Mouse (Mus musculus): ENCODE data around the gene Ankrd31. TPM values are rescaled to one million over a fixed set of nuclear protein-coding genes. Genes with fewer than 3 reads are reported as not detected.
"Not testable (repeated sequence)": the region's sequence is repeated elsewhere in the genome, so short reads cannot be mapped to it uniquely, and the experiment has no call there.

Ankrd31 gene
- polyA plus RNA-seq, 1 experiment from 2014 or later = not detected

GRCm38 (mm10) chr13:96749859-96750258, 1.8 kb downstream of the Ankrd31 start:
- Histone ChIP-seq H3K36me3 (no peaks in the 10 kb centered on the region), H3K27ac (no peak overlapping the region), H3K4me1 (replicated peaks) (no peaks in the 10 kb centered on the region), H3K27me3 (ENCODE audit: insufficient read depth, poor library complexity, severe bottlenecking) (no peaks in the 10 kb centered on the region), H3K4me3 (no peak overlapping the region), H3K9me3 (no peaks in the 10 kb centered on the region)
- no peak for DNase-seq (ENCODE audit: low spot score)
- WGBS = 83% methylated on average over 6 of the region's 6 CpGs

GRCm38 (mm10) chr13:96760848-96761247, 12.8 kb downstream of the Ankrd31 start:
- 88% methylated on average over 2 of the region's 2 CpGs for WGBS

GRCm38 (mm10) chr13:96786071-96786470, 38.0 kb downstream of the Ankrd31 start:
- not testable (repeated sequence) for H3K4me1 ChIP-seq (replicated peaks); H3K27ac ChIP-seq; DNase-seq (ENCODE audit: low spot score); H3K4me3 ChIP-seq; H3K27me3 ChIP-seq (ENCODE audit: insufficient read depth, poor library complexity, severe bottlenecking); H3K9me3 ChIP-seq; H3K36me3 ChIP-seq
- 82% methylated on average over 5 of the region's 5 CpGs for WGBS

More at GRCm38 (mm10) chr13:96760848-96761247, 12.8 kb downstream of the Ankrd31 start:
- Histone ChIP-seq H3K9me3 (0 out of 2 replicates have a peak, but pooled peaks cover 9% of the 10 kb centered on the region), H3K27ac (no peak overlapping the region), H3K36me3 (no peaks in the 10 kb centered on the region), H3K4me1 (replicated peaks) (no peaks in the 10 kb centered on the region), H3K27me3 (ENCODE audit: insufficient read depth, poor library complexity, severe bottlenecking) (no peaks in the 10 kb centered on the region), H3K4me3 (no peak overlapping the region)
- no peak for DNase-seq (ENCODE audit: low spot score)

- H3K36me3 ChIP-seq = no peaks in the 10 kb centered on the region
- H3K4me3 ChIP-seq = no peak overlapping the region
- WGBS = 85% methylated on average over 2 of the region's 2 CpGs
- H3K9me3 ChIP-seq = no peaks in the 10 kb centered on the region
- no peak for DNase-seq (ENCODE audit: low spot score)
- H3K27ac ChIP-seq = no peak overlapping the region
- H3K27me3 ChIP-seq (ENCODE audit: insufficient read depth, poor library complexity, severe bottlenecking) = no peaks in the 10 kb centered on the region
- H3K4me1 ChIP-seq (replicated peaks) = no peaks in the 10 kb centered on the region
Observed at GRCm38 (mm10) chr13:96793451-96793850, 45.4 kb downstream of the Ankrd31 start.

- Histone ChIP-seq H3K27me3 (ENCODE audit: insufficient read depth, poor library complexity, severe bottlenecking) (no peaks in the 10 kb centered on the region), H3K4me3 (no peak overlapping the region), H3K36me3 (no peaks in the 10 kb centered on the region), H3K4me1 (replicated peaks) (no peaks in the 10 kb centered on the region), H3K9me3 (no peaks in the 10 kb centered on the region), H3K27ac (no peak overlapping the region)
- WGBS = 84% methylated on average over 3 of the region's 3 CpGs
- DNase-seq (ENCODE audit: low spot score) = no peak
Observed at GRCm38 (mm10) chr13:96795301-96795700, 47.2 kb downstream of the Ankrd31 start.

GRCm38 (mm10) chr13:96797500-96797899, 49.4 kb downstream of the Ankrd31 start:
- WGBS = 80% methylated on average over 2 of the region's 2 CpGs
- Histone ChIP-seq H3K27me3 (ENCODE audit: insufficient read depth, poor library complexity, severe bottlenecking) (no peaks in the 10 kb centered on the region), H3K9me3 (no peaks in the 10 kb centered on the region), H3K4me3 (no peak overlapping the region), H3K27ac (no peak overlapping the region), H3K36me3 (no peaks in the 10 kb centered on the region), H3K4me1 (replicated peaks) (no peaks in the 10 kb centered on the region)
- no peak for DNase-seq (ENCODE audit: low spot score)

GRCm38 (mm10) chr13:96849752-96850151, 101.7 kb downstream of the Ankrd31 start:
- Histone ChIP-seq H3K4me1 (replicated peaks) (no peaks in the 10 kb centered on the region), H3K27ac (no peak overlapping the region), H3K4me3 (no peak overlapping the region), H3K36me3 (no peaks in the 10 kb centered on the region), H3K27me3 (ENCODE audit: insufficient read depth, poor library complexity, severe bottlenecking) (no peaks in the 10 kb centered on the region), H3K9me3 (no peaks in the 10 kb centered on the region)
- 79% methylated on average over 1 of the region's 1 CpGs for WGBS
- no peak for DNase-seq (ENCODE audit: low spot score)

- H3K9me3 ChIP-seq = no peaks in the 10 kb centered on the region
- no peak for DNase-seq (ENCODE audit: low spot score)
Observed at GRCm38 (mm10) chr13:96852133-96852532, 104.1 kb downstream of the Ankrd31 start.

GRCm38 (mm10) chr13:96853256-96853655, 105.2 kb downstream of the Ankrd31 start:
- no peaks in the 10 kb centered on the region for H3K9me3 ChIP-seq
- H3K36me3 ChIP-seq = no peaks in the 10 kb centered on the region
- no peak for DNase-seq (ENCODE audit: low spot score)
- H3K4me1 ChIP-seq (replicated peaks) = no peaks in the 10 kb centered on the region
- no peak overlapping the region for H3K4me3 ChIP-seq
- 49% methylated on average over 1 of the region's 1 CpGs for WGBS
- H3K27ac ChIP-seq = no peak overlapping the region
- H3K27me3 ChIP-seq (ENCODE audit: insufficient read depth, poor library complexity, severe bottlenecking) = no peaks in the 10 kb centered on the region

More at GRCm38 (mm10) chr13:96852133-96852532, 104.1 kb downstream of the Ankrd31 start:
- H3K27ac ChIP-seq = no peak overlapping the region
- no peaks in the 10 kb centered on the region for H3K4me1 ChIP-seq (replicated peaks)
- no peak overlapping the region for H3K4me3 ChIP-seq
- no peaks in the 10 kb centered on the region for H3K27me3 ChIP-seq (ENCODE audit: insufficient read depth, poor library complexity, severe bottlenecking)
- no peaks in the 10 kb centered on the region for H3K36me3 ChIP-seq
- 78% methylated on average over 2 of the region's 2 CpGs for WGBS

GRCm38 (mm10) chr13:96855191-96855590, 107.1 kb downstream of the Ankrd31 start:
- H3K27me3 ChIP-seq (ENCODE audit: insufficient read depth, poor library complexity, severe bottlenecking) = no peaks in the 10 kb centered on the region
- no peaks in the 10 kb centered on the region for H3K9me3 ChIP-seq
- WGBS = 21% methylated on average over 3 of the region's 3 CpGs
- H3K4me1 ChIP-seq (replicated peaks) = no peaks in the 10 kb centered on the region
- no peak overlapping the region for H3K27ac ChIP-seq
- DNase-seq (ENCODE audit: low spot score) = peak; percentile 65
- no peaks in the 10 kb centered on the region for H3K36me3 ChIP-seq
- no peak overlapping the region for H3K4me3 ChIP-seq

- H3K9me3 ChIP-seq = no peaks in the 10 kb centered on the region
Observed at GRCm38 (mm10) chr13:96859161-96859560, 111.1 kb downstream of the Ankrd31 start.

GRCm38 (mm10) chr13:96870742-96871141, 122.7 kb downstream of the Ankrd31 start:
- no peak for DNase-seq (ENCODE audit: low spot score)
- no peaks in the 10 kb centered on the region for H3K9me3 ChIP-seq
- no peak overlapping the region for H3K27ac ChIP-seq
- H3K27me3 ChIP-seq (ENCODE audit: insufficient read depth, poor library complexity, severe bottlenecking) = no peaks in the 10 kb centered on the region
- H3K4me3 ChIP-seq = no peak overlapping the region
- 80% methylated on average over 4 of the region's 4 CpGs for WGBS
- H3K4me1 ChIP-seq (replicated peaks) = no peaks in the 10 kb centered on the region
- no peaks in the 10 kb centered on the region for H3K36me3 ChIP-seq

More at GRCm38 (mm10) chr13:96859161-96859560, 111.1 kb downstream of the Ankrd31 start:
- WGBS = 99% methylated on average over 3 of the region's 3 CpGs
- Histone ChIP-seq H3K4me3 (no peak overlapping the region), H3K36me3 (no peaks in the 10 kb centered on the region), H3K4me1 (replicated peaks) (no peaks in the 10 kb centered on the region), H3K27me3 (ENCODE audit: insufficient read depth, poor library complexity, severe bottlenecking) (no peaks in the 10 kb centered on the region), H3K27ac (no peak overlapping the region)
- no peak for DNase-seq (ENCODE audit: low spot score)

- Histone ChIP-seq H3K4me1 (replicated peaks) (no peaks in the 10 kb centered on the region), H3K4me3 (no peak overlapping the region), H3K9me3 (no peaks in the 10 kb centered on the region), H3K36me3 (no peaks in the 10 kb centered on the region), H3K27me3 (ENCODE audit: insufficient read depth, poor library complexity, severe bottlenecking) (no peaks in the 10 kb centered on the region), H3K27ac (no peak overlapping the region)
- DNase-seq (ENCODE audit: low spot score) = no peak
Observed at GRCm38 (mm10) chr13:96874071-96874470, 126.0 kb downstream of the Ankrd31 start.

Data from hindbrain, embryonic 10.5 days (tissue).